Mouse (Mus musculus) E14TG2a.4 (cell line): ENCODE measurements around the gene Scgb1c1.
A peak's percentile ranks its signal among the peaks of the same experiment; 100 is the strongest.
"Not testable (repeated sequence)": the region's sequence is repeated elsewhere in the genome, so short reads cannot be mapped to it uniquely, and the experiment has no call there.

Experiments used
- H3K27me3 ChIP-seq: 2 replicates; pipeline ENCODE4 v1.6.1; 2014; ENCODE audit warnings: low read length, control low read depth; ENCODE audit not compliant: insufficient read depth
- H3K36me3 ChIP-seq: 2 replicates; pipeline ENCODE4 v1.6.1; 2014; ENCODE audit warnings: low read length, control low read depth; ENCODE audit not compliant: insufficient read depth
- H3K4me1 ChIP-seq: replicated peaks from 2 replicates; pipeline ENCODE4 v1.6.1; 2014; ENCODE audit warnings: low read depth, low read length, control low read depth
- H3K4me3 ChIP-seq: replicated peaks from 2 replicates; pipeline ENCODE4 v1.5.1; 2014; ENCODE audit warnings: mild to moderate bottlenecking, low read length
- H3K9me3 ChIP-seq: 2 replicates; pipeline ENCODE4 v1.6.1; 2014; ENCODE audit warnings: low read length, control low read depth
- CTCF ChIP-seq: conservative IDR thresholded peaks from 2 replicates; pipeline ENCODE4 v1.5.1; 2014; ENCODE audit warnings: low read length
- NANOG ChIP-seq: IDR thresholded peaks from 2 replicates; pipeline ENCODE4 v1.6.1; 2014; ENCODE audit warnings: borderline replicate concordance, low read length, mixed read lengths
- POU5F1 ChIP-seq: IDR thresholded peaks from 2 replicates; pipeline ENCODE4 v1.6.1; 2014; ENCODE audit warnings: low read length, borderline replicate concordance

Scgb1c1 gene

GRCm38 (mm10) chr7:140880419-140880818, 35.1 kb downstream of the Scgb1c1 start:
- Histone ChIP-seq H3K4me1 (peaks cover 49% of the 10 kb centered on the region), H3K36me3 (peaks cover 58% of the 10 kb centered on the region), H3K27me3 (no peaks in the 10 kb centered on the region), H3K9me3 (no peaks in the 10 kb centered on the region), H3K4me3 (peak overlapping the region; percentile 98; the same call in 1 of the 2 replicates)
- no peak for TF ChIP-seq NANOG
- TF ChIP-seq POU5F1 = no peak
- TF ChIP-seq CTCF = no peak

- Histone ChIP-seq H3K27me3 (no peaks in the 10 kb centered on the region), H3K36me3 (peaks cover 58% of the 10 kb centered on the region), H3K9me3 (no peaks in the 10 kb centered on the region), H3K4me1 (peaks cover 49% of the 10 kb centered on the region), H3K4me3 (peak overlapping the region; percentile 98)
- TF ChIP-seq CTCF (no peak), NANOG (no peak), POU5F1 (no peak)
Measured at GRCm38 (mm10) chr7:140880865-140881515, 35.6 kb downstream of the Scgb1c1 start.

GRCm38 (mm10) chr7:140881696-140882468, 36.5 kb downstream of the Scgb1c1 start, which contains the start of the genes Psmd13 and Sirt3:
Gene Psmd13, plus strand, starts transcription at chr7:140881968.
Gene Sirt3, minus strand, starts transcription at chr7:140882309.
- H3K4me3 ChIP-seq = peak within 1 kb of the TSS; percentile 98
- no peaks in the 10 kb centered on the region for H3K9me3 ChIP-seq
- no peaks in the 10 kb centered on the region for H3K27me3 ChIP-seq
- H3K36me3 ChIP-seq = peaks cover 58% of the 10 kb centered on the region
- TF ChIP-seq CTCF = no peak
- TF ChIP-seq POU5F1 = no peak
- no peak for TF ChIP-seq NANOG
- H3K4me1 ChIP-seq = peaks cover 49% of the 10 kb centered on the region

GRCm38 (mm10) chr7:140882469-140882803, 37.1 kb downstream of the Scgb1c1 start:
- no peak for TF ChIP-seq CTCF
- no peak for TF ChIP-seq NANOG
- no peak for TF ChIP-seq POU5F1
- H3K9me3 ChIP-seq = no peaks in the 10 kb centered on the region
- peaks cover 46% of the 10 kb centered on the region for H3K4me1 ChIP-seq
- H3K4me3 ChIP-seq = peak overlapping the region; percentile 98
- H3K36me3 ChIP-seq = peaks cover 58% of the 10 kb centered on the region
- no peaks in the 10 kb centered on the region for H3K27me3 ChIP-seq

- peaks cover 15% of the 10 kb centered on the region for H3K4me1 ChIP-seq
- peaks cover 88% of the 10 kb centered on the region for H3K36me3 ChIP-seq
- not testable (repeated sequence) for H3K27me3 ChIP-seq, H3K9me3 ChIP-seq, H3K4me3 ChIP-seq
Measured at GRCm38 (mm10) chr7:140890636-140891035, 45.3 kb downstream of the Scgb1c1 start.

- Histone ChIP-seq H3K36me3 (peaks cover 87% of the 10 kb centered on the region), H3K4me3 (no peak overlapping the region), H3K9me3 (no peaks in the 10 kb centered on the region), H3K27me3 (no peaks in the 10 kb centered on the region), H3K4me1 (peaks cover 25% of the 10 kb centered on the region)
- no peak for TF ChIP-seq NANOG
- TF ChIP-seq CTCF = no peak
- TF ChIP-seq POU5F1 = no peak
Measured at GRCm38 (mm10) chr7:140894031-140894430, 48.7 kb downstream of the Scgb1c1 start.

- H3K36me3 ChIP-seq = peaks cover 87% of the 10 kb centered on the region
- H3K4me3 ChIP-seq = no peak overlapping the region
- TF ChIP-seq CTCF (no peak), NANOG (no peak), POU5F1 (no peak)
- H3K9me3 ChIP-seq = no peaks in the 10 kb centered on the region
- peaks cover 31% of the 10 kb centered on the region for H3K4me1 ChIP-seq
- H3K27me3 ChIP-seq = no peaks in the 10 kb centered on the region
Measured at GRCm38 (mm10) chr7:140894611-140895010, 49.3 kb downstream of the Scgb1c1 start.
